Mouse (Mus musculus): ENCODE data around the gene Ctbp2.
A peak's percentile ranks its signal among the peaks of the same experiment; 100 is the strongest.

The Ctbp2 gene

GRCm38 (mm10) chr7:133088411-133088810 lies 35.7 kb downstream of the Ctbp2 start:
- DNase-seq (ENCODE audit: low spot score in 2 of 2): no peak

GRCm38 (mm10) chr7:133085408-133085807 lies 38.7 kb downstream of the Ctbp2 start:
- no peak for DNase-seq (ENCODE audit: low spot score in 2 of 2)

- no peak for DNase-seq (ENCODE audit: low spot score in 2 of 2)
Measured at GRCm38 (mm10) chr7:133083936-133084614, 40.1 kb downstream of the Ctbp2 start.

GRCm38 (mm10) chr7:133078929-133079328 lies 45.2 kb downstream of the Ctbp2 start:
- DNase-seq (ENCODE audit: low spot score in 2 of 2): no peak

GRCm38 (mm10) chr7:133074462-133075133 lies 49.6 kb downstream of the Ctbp2 start:
- DNase-seq (ENCODE audit: low spot score in 2 of 2): no peak

- DNase-seq (ENCODE audit: low spot score in 2 of 2): no peak
Measured at GRCm38 (mm10) chr7:133073147-133073651, 51.0 kb downstream of the Ctbp2 start.

GRCm38 (mm10) chr7:133072535-133072934 lies 51.6 kb downstream of the Ctbp2 start:
- no peak for DNase-seq (ENCODE audit: low spot score in 2 of 2)

GRCm38 (mm10) chr7:133067321-133067841 lies 56.8 kb downstream of the Ctbp2 start:
- no peak for DNase-seq (ENCODE audit: low spot score in 2 of 2)

- DNase-seq (ENCODE audit: low spot score in 2 of 2): peak; percentile 34 to 69
Measured at GRCm38 (mm10) chr7:133066776-133067175, 57.4 kb downstream of the Ctbp2 start.

GRCm38 (mm10) chr7:133062055-133062454 lies 62.1 kb downstream of the Ctbp2 start:
- no peak for DNase-seq (ENCODE audit: low spot score in 2 of 2)

GRCm38 (mm10) chr7:133060170-133060569 lies 64.0 kb downstream of the Ctbp2 start:
- no peak for DNase-seq (ENCODE audit: low spot score in 2 of 2)

GRCm38 (mm10) chr7:133059517-133060104 lies 64.5 kb downstream of the Ctbp2 start:
- no peak for DNase-seq (ENCODE audit: low spot score in 2 of 2)

- DNase-seq (ENCODE audit: low spot score in 2 of 2): no peak
Measured at GRCm38 (mm10) chr7:133059150-133059509, 65.0 kb downstream of the Ctbp2 start.

- no peak for DNase-seq (ENCODE audit: low spot score in 2 of 2)
Measured at GRCm38 (mm10) chr7:133058496-133059149, 65.5 kb downstream of the Ctbp2 start.

- DNase-seq (ENCODE audit: low spot score in 2 of 2): no peak
Measured at GRCm38 (mm10) chr7:133056924-133057323, 67.2 kb downstream of the Ctbp2 start.

- DNase-seq (ENCODE audit: low spot score in 2 of 2): no peak
Measured at GRCm38 (mm10) chr7:133054486-133054885, 69.7 kb downstream of the Ctbp2 start.

GRCm38 (mm10) chr7:133053757-133054156 lies 70.4 kb downstream of the Ctbp2 start:
- no peak for DNase-seq (ENCODE audit: low spot score in 2 of 2)

GRCm38 (mm10) chr7:133052819-133053218 lies 71.3 kb downstream of the Ctbp2 start:
- DNase-seq (ENCODE audit: low spot score in 2 of 2): no peak

- DNase-seq (ENCODE audit: low spot score in 2 of 2): no peak
Measured at GRCm38 (mm10) chr7:133050681-133051080, 73.5 kb downstream of the Ctbp2 start.

GRCm38 (mm10) chr7:133048085-133048630 lies 76.0 kb downstream of the Ctbp2 start:
- DNase-seq (ENCODE audit: low spot score in 2 of 2): no peak

- DNase-seq (ENCODE audit: low spot score in 2 of 2): no peak
Measured at GRCm38 (mm10) chr7:133047287-133047686, 76.9 kb downstream of the Ctbp2 start.

- no peak for DNase-seq (ENCODE audit: low spot score in 2 of 2)
Measured at GRCm38 (mm10) chr7:133044721-133045120, 79.4 kb downstream of the Ctbp2 start.
